Mouse (Mus musculus) spleen, postnatal 10 days (tissue): Measurements from ENCODE around the gene Hyal6.

Experiments used
- DNase-seq, 2 experiments: peaks; one replicate each; pipeline ENCODE4 v3.0.0; 2021 to 2022; ENCODE audit warnings: low spot score in 2 of 2

Hyal6 gene

DNA sequence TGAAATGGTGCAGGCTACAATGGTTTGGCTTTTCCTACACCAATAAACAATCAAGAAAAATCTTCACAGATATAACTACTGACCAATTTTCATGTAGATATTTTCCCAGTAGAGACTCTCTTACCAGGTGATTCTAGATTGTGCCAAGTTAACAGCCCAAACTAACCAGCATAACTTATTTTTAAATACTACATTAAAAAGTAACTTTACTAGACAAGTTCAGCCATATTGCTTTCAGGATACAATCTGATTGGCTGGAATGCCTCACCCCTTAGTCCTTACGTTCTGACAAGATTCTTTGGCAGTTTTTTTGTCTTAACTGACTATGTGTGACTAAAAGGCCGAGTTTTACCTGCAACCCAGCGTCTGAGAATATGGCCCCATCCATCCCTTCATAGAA lies at the start of gene Hyal6:
TSS of gene Hyal6 (plus strand) at position 301 of the 400 bp plus-strand sequence.
- no peak for DNase-seq

DNA sequence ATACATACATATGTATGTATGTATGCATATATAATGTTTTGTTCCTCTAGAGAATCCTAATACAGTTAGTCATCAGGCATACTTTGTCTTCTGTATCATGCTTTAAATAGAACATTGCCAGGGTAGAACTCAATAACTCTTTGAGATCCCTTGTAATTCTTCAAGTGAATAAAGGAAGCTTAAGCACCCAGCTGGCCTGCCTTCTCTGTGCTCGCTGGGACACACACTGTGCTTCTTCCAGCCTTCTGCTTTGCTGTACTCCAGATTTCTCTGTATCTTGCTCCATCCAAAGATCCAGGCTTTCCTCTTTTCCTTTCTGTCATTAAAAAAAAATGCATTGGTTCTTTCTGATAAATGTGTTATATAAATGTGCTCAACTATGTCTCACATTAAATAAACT lies 45.2 kb upstream of the Hyal6 start:
- DNase-seq: no peak

DNA sequence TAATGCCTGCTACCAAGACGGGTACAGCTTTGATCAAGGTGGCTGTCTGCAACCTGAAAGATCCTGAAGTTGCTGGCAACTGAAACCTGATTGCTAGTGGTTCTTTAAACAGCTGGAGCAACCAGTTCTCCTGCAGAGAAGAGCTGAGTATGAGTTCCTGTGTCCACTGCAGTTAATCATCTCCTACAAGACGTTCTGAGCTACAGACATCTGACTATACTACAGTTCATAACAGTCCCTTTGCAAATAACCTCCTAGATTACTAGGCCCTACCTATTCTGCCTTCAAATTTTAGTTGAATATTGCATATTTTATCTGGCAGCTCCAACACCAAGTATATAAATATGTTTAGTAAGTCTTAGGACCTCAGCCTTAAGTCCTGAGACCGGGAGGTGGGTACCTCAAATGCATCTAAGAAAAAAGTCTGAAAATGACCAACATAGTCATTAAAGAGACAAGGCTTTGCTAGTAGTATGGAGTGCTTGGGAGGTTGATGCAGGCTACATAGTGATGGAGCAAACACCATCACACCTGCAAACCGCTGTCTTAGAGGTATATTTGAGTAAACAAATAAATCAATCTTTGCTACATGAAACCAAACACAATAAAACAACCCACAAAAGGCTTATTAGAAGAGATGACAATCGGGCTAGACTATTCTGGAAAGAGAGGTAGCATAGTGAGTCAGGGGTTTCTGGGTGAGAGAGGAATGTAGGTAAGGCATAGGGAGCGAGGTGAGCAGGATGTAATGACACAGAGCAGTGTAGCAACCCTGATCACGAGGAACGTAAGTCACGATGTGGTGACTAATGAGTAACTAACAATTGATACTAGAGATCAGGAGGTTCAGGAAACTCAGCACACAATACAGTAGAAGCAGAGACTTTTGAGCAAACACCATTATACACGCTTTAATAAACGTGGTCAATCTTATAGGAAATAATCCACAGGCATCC lies 38.3 kb upstream of the Hyal6 start:
- DNase-seq: no peak

DNA sequence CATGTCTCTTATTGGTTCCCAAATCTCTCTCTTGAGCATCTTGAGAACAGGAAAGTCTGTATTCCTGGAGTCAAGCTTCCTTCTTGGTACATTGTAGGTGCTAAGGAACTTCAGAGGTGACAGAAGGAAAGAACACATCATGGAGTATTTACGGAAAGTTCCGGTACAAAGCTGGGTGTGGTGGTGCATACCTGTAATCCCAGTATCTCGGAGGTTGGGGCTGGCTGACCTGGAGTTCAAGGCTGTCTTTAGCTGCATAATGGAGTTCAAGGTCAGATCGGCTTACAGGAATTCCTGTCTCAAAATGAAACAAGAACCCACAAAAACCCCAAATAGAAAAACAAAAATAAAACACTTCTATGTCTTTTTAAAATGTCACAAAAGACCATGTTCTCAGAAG lies 36.9 kb upstream of the Hyal6 start:
- DNase-seq: no peak

- DNase-seq: no peak
Observed at GRCm38 (mm10) chr6:24697216-24697615, 35.8 kb upstream of the Hyal6 start.

DNA sequence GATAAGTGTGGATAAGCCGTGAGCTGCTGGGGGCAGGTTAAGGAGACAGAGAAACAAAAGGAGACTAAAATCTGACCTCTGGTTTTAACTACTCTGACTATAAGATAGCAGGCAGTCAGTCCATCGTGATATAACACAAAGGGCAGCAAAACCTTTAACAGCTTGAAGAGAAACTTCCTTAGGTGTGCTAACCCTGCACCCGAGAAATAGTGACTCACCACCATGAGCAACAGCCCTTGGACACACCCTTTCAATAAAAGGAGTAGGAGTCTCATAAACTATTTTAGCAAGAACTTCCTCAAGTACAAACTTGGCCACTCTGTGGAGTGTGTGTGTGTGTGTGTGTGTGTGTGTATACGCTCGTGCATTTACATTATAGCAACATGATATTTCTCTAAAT lies 26.0 kb upstream of the Hyal6 start:
- no peak for DNase-seq

DNA sequence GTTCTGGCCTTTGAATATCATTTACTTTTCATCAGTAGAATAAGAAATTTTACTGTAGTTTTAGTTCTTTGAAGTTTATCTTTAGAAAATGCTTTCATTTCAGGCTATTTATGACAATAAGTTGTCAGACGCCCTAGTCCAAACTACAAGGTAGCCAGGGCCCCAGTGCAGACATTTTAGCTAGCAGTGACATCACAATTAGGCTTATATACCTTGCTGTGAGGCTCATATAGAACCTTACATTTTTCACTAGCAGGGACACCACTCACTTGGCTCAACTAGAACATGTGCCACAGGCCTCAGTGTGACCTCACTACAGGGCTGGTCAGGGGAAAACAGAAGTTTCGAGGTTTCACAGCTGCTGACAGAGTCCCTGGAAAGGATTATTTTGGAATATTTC lies 25.5 kb upstream of the Hyal6 start:
- no peak for DNase-seq

DNA sequence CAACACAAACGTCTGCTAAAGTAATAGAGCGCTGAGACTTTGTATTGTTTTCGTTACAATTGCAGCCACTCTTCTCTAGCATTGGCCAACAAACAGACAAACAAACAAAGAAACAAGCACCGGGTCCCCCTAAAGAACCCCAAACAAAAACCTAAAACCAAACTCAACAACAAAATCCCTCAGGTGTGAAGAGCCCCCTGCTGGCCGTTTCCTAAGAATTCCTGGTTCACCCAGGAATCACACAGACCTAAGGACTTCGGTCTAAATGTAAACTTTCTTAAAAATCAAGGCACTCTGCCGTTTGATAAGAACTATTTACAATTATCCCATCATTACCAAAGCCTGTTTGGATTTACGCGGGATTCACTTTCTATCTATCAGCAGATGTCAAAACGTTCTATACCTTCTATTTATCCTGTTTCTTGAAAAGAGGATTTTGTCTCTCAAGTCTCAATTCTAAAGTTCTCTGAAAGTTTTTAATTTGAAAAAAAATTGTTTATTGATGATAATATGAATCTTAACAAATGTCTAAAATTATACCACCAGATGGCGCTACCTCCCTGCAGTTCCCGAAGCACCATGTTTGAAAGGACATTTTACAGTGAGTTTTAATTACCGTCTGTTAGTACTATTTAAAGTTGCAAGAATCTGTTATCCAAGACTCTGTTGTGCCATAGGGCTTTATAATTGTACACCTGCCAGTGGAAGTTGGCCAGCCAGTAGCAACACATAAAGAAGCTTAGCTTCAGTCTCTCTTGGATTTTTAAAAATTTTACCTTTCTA lies 11.5 kb upstream of the Hyal6 start:
- DNase-seq: peak in 1 of 2 experiments; percentile 18

DNA sequence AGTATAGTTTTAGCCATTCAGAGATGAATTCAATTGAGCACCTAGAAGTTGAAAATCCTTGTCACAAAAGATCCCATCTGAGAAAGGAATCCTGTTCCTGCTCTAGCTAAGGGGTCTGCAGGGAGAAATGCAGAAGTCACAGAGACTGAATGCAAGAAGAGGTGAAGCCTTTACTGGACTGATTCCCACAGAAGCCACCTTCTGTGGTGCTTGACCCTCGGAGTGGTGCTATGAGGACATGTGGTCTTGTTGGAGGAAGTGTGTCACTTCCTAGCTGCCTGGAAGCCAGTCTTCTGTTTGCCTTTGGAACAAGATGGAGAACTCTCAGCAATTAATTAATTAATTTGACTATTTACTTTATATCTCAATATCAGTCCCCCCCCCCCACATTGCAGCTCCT lies 4.9 kb upstream of the Hyal6 start:
- DNase-seq: no peak

GRCm38 (mm10) chr6:24734565-24734964 lies 1.5 kb downstream of the Hyal6 start:
- no peak for DNase-seq

DNA sequence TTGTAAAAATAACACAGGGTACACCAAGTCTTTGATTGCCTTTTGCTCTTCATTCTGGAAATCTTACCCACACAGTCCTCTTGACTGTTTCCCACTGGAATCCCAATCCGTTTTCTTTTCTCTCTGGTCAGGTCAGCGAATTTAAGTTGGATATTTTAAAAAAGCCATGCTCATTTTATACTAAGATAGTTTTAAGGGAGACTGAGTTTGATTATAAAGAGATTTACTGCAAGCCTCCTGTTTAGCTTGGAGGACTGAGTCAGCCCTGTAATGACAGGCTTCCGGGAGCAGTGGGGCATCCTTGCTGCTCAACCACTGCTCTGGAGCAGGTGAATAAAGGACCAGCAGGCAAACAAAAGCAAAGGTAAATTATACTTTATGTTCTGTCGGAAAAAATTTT lies 15.0 kb downstream of the Hyal6 start, which contains the start of gene Hyal4:
TSS of gene Hyal4 (plus strand) at position 301 of the 400 bp plus-strand sequence.
- no peak for DNase-seq

DNA sequence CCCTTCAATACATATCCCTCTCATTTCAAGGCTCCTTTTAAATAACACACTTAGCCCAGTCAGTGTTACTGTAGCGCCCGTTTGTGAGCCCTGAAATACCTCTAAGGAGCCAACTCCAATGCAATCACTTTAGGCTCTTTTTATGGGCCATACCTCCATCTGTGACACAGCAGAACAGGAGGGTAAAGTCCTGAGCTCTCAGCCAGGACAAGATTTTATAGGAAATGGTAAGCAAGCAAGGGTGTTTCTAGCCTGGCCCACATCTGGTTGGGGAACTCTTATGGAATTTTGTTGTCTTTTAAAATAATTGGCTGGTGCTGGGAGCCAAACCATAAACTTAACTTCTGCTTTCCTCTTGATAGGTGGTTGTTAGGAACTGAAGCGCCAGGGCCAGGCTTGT lies 26.2 kb downstream of the Hyal6 start:
- DNase-seq: no peak

- DNase-seq: no peak
Observed at GRCm38 (mm10) chr6:24766261-24766660, 33.2 kb downstream of the Hyal6 start.

DNA sequence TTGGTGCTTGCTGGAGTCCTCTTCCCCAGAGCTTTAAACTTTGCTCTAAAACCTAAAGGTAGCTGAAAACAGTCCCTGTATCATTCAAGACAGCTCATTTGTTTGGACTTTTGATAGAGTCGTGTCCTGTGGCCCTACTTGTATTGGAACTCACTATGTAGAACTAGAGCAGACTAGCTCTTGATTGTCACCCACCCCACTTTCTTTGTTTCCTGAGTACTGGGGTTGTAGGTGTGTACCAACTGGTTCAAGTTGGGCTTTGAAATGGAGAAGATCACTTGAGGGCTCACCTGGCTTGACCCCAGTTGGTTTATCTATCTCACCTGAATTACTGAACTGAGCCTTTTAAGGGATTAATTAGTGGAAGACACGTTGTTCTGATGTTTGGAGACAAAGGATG lies 46.1 kb downstream of the Hyal6 start:
- DNase-seq: no peak

DNA sequence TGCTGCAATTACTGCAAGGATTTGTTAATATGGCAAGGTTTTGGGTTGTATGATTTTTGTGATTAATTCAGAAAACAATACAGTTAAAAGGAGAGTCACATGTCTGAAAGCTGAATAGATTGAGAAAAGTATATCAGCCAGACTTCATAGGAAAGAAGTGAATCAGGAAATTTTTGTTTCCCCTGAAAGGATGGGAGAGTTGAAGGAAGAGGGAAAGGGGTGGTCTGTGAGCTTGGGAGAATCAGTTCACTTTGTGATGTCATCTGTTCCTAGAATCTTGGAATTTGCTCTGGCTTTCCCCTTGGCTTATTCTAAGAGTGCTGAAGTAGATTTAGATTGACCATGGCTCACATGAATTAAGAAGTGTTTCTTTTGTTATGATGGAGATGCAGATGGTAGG lies 57.8 kb downstream of the Hyal6 start, which contains the start of gene Spam1:
TSS of gene Spam1 (plus strand) at position 301 of the 400 bp plus-strand sequence.
- DNase-seq: no peak
